Mouse (Mus musculus) E14TG2a.4 (cell line): Measurements from ENCODE around the gene Arhgap20.

Source experiments
- CTCF ChIP-seq: conservative IDR thresholded peaks from 2 replicates; pipeline ENCODE4 v1.5.1; 2014; ENCODE audit warnings: low read length
- NANOG ChIP-seq: IDR thresholded peaks from 2 replicates; pipeline ENCODE4 v1.6.1; 2014; ENCODE audit warnings: borderline replicate concordance, low read length, mixed read lengths
- POU5F1 ChIP-seq: IDR thresholded peaks from 2 replicates; pipeline ENCODE4 v1.6.1; 2014; ENCODE audit warnings: low read length, borderline replicate concordance

GRCm38 (mm10) chr9:51781092-51781491, 16.0 kb downstream of the Arhgap20 start:
- TF ChIP-seq CTCF (no peak), POU5F1 (no peak), NANOG (no peak)
